Mouse (Mus musculus) neural tube, embryonic 12.5 days (tissue): ENCODE measurements around the gene Cdk9. TPM values are rescaled to one million over a fixed set of nuclear protein-coding genes. Genes with fewer than 3 reads are reported as not detected.

ENCODE experiments used
- ATAC-seq: fragments of 200-750 bp; cut with Nextera tagmentation; 2 replicates; pipeline ENCODE4 v1.8.0; 2017; ENCODE audit warnings: low read depth, mild to moderate bottlenecking, moderate TSS enrichment, moderate library complexity; ENCODE audit not compliant: low FRiP score
- H3K27ac ChIP-seq: fragments of 300-500 bp; sonication (generic); 2 replicates; pipeline ENCODE4 v1.5.1; 2016
- H3K27me3 ChIP-seq: fragments of 300-500 bp; sonication (generic); replicated peaks from 2 replicates; pipeline ENCODE4 v1.6.1; 2016; ENCODE audit warnings: mild to moderate bottlenecking
- H3K36me3 ChIP-seq: fragments of 300-500 bp; sonication (generic); 2 replicates; pipeline ENCODE4 v1.6.1; 2016; ENCODE audit warnings: mild to moderate bottlenecking
- H3K4me1 ChIP-seq: fragments of 300-500 bp; sonication (generic); 2 replicates; pipeline ENCODE4 v1.6.1; 2016
- H3K4me2 ChIP-seq: fragments of 300-500 bp; sonication (generic); replicated peaks from 2 replicates; pipeline ENCODE4 v1.6.1; 2016; ENCODE audit warnings: mild to moderate bottlenecking
- H3K4me3 ChIP-seq: fragments of 300-500 bp; sonication (generic); 2 replicates; pipeline ENCODE4 v1.5.1; 2016
- H3K9ac ChIP-seq: fragments of 300-500 bp; sonication (generic); 2 replicates; pipeline ENCODE4 v1.6.1; 2016; ENCODE audit warnings: mild to moderate bottlenecking
- H3K9me3 ChIP-seq: fragments of 300-500 bp; sonication (generic); 2 replicates; pipeline ENCODE4 v1.6.1; 2016; ENCODE audit warnings: mild to moderate bottlenecking
- WGBS: fragments of 180-500 bp; shearing (Covaris S2); methylation state at CpG from one replicate; pipeline ENCODE4 v1.1.7; 2016; 5-methylcytosine and 5-hydroxymethylcytosine counted together
- polyA plus RNA-seq: library from polyadenylated mRNA; unstranded; fragments of >200 nt; fragmentation: Nextera tagmentation; extraction: Ambion mirVana; gene quantifications from 2 replicates; pipeline ENCODE4 v1.2.1, GENCODE M21; 2016

Gene Cdk9
- polyA plus RNA-seq, 1 experiment from 2014 or later = 103 TPM

- no peaks in the 10 kb centered on the region for H3K9me3 ChIP-seq
- H3K4me1 ChIP-seq = peaks cover 19% of the 10 kb centered on the region; the same call in 1 of the 2 replicates
- peak overlapping the region; percentile 27 for H3K4me2 ChIP-seq
- H3K36me3 ChIP-seq = no peaks in the 10 kb centered on the region
- WGBS = 54% methylated on average over 11 of the region's 11 CpGs
- no peak overlapping the region for H3K4me3 ChIP-seq
- ATAC-seq = no peak
- 0 out of 2 replicates have a peak overlapping the region, but pooled peaks have one; percentile 17 for H3K9ac ChIP-seq
- H3K27ac ChIP-seq = no peak overlapping the region; the same call in 1 of the 2 replicates
- no peaks in the 10 kb centered on the region for H3K27me3 ChIP-seq
These were observed 18.0 kb upstream of the Cdk9 start for GRCm38 (mm10) chr2:32730854-32731253.

GRCm38 (mm10) chr2:32729547-32729946 is 16.7 kb upstream of the Cdk9 start:
- Histone ChIP-seq H3K36me3 (no peaks in the 10 kb centered on the region), H3K9me3 (no peaks in the 10 kb centered on the region), H3K4me3 (no peak overlapping the region), H3K4me2 (no peak overlapping the region; the same call in 1 of the 2 replicates), H3K4me1 (peaks cover 17% of the 10 kb centered on the region; the same call in 1 of the 2 replicates), H3K27ac (no peak overlapping the region), H3K9ac (no peak overlapping the region), H3K27me3 (no peaks in the 10 kb centered on the region)
- 57% methylated on average over 4 of the region's 4 CpGs for WGBS
- ATAC-seq = no peak

GRCm38 (mm10) chr2:32728463-32728862 is 15.6 kb upstream of the Cdk9 start:
- H3K4me2 ChIP-seq = peak overlapping the region; percentile 57
- no peaks in the 10 kb centered on the region for H3K9me3 ChIP-seq
- H3K27me3 ChIP-seq = no peaks in the 10 kb centered on the region
- H3K4me3 ChIP-seq = peak overlapping the region; percentile 33; the same call in 1 of the 2 replicates
- no peaks in the 10 kb centered on the region for H3K36me3 ChIP-seq
- WGBS = 49% methylated on average over 7 of the region's 7 CpGs
- no peak overlapping the region for H3K27ac ChIP-seq
- no peak overlapping the region for H3K9ac ChIP-seq
- peaks cover 14% of the 10 kb centered on the region; the same call in 1 of the 2 replicates for H3K4me1 ChIP-seq
- ATAC-seq = no peak

DNA sequence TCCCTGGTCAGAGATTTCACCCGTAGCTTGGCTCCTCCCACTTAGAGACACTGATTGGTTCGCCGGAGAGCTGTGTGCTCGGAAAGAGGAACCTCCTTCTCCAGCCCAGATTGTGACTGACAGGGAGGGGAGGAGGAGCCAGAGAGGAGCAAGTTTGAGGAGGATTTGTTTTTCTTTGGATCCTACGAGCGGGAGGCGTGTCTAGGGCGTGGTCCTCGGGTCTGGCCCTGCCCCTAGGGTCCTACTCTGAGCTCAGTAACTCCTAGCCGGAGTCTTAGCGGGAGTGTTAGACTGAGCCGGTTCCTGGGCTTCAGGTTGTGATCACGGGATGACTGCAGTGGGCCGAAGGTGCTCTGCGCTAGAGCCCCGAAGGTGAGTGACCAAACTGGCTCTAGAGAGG is 14.6 kb upstream of the Cdk9 start:
- peak overlapping the region; percentile 57 for H3K4me2 ChIP-seq
- H3K27me3 ChIP-seq = no peaks in the 10 kb centered on the region
- peaks cover 14% of the 10 kb centered on the region; the same call in 1 of the 2 replicates for H3K4me1 ChIP-seq
- peak overlapping the region; percentile 14; the same call in 1 of the 2 replicates for H3K9ac ChIP-seq
- peak overlapping the region; percentile 33 for H3K4me3 ChIP-seq
- H3K27ac ChIP-seq = no peak overlapping the region
- no peaks in the 10 kb centered on the region for H3K36me3 ChIP-seq
- WGBS = under 1% methylated on average over 16 of the region's 16 CpGs
- no peaks in the 10 kb centered on the region for H3K9me3 ChIP-seq
- peak; percentile 94 for ATAC-seq

DNA sequence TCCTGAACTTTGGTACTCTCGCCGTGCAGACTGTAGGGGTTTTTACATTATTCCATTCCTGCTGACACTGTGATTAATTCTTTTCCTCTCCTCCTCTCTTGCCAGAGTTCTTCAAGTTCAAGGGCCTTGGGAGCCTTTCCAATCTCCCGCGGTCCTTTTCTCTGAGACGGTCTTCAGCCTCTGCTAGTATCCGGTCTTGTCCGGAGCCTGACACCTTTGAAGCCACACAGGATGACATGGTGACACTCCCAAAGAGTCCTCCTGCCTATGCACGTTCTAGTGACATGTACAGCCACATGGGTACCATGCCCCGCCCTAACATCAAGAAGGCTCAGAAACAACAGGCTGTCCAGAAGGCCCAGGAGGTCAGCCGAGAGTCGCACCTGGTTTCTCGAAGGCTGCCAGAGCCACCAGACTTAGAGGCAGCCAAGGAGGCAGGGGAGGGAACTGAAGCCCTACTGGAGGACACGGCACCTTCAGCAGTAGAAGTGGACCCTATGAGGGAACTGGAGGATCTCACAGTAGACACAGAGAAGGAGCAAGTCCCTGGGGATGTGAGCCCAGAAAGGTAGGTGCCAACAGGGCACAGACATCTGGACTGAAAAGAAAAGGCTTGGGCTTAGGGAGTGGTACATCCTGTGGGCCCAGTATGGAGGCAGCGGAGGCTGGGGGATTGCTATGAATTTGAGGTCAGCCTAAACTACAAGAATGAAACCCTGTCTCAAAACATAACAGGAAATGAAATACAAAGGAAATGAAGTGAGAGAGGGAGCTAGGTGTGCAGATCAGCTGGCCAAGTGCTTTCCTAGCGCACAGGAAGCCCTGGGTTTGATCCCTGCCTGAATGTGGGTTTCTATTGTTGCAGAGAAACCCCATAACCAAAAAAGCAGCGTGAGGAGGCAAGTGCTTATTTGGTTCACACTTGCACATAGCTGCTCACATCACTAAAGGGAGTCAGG is 12.2 kb upstream of the Cdk9 start:
- Histone ChIP-seq H3K4me2 (no peak overlapping the region), H3K4me1 (peaks cover 9% of the 10 kb centered on the region), H3K36me3 (no peaks in the 10 kb centered on the region), H3K27ac (no peak overlapping the region), H3K27me3 (no peaks in the 10 kb centered on the region), H3K4me3 (no peak overlapping the region), H3K9me3 (no peaks in the 10 kb centered on the region), H3K9ac (no peak overlapping the region)
- WGBS = 78% methylated on average over 16 of the region's 16 CpGs
- ATAC-seq = no peak

DNA sequence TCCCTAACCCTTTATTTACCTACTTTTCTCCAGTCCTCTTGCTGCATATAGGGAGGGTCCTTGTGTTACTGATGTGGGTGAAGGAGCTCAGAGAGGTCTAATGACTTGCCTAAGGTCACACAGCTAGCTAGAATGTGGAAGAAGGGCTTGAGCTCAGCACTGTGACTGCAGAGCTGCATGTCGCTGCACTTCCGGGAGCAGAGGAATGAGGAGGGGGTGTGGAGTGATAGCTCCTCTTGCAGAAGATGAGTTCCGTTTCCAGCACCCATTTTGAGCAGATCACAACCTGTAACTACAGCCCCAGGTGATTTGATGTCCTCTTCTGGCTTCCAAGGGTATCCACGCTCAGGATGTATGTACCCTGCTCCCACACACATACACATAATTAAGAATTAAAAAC is 11.3 kb upstream of the Cdk9 start:
- Histone ChIP-seq H3K27me3 (no peaks in the 10 kb centered on the region), H3K4me1 (peaks cover 9% of the 10 kb centered on the region), H3K36me3 (no peaks in the 10 kb centered on the region), H3K27ac (no peak overlapping the region), H3K4me3 (no peak overlapping the region), H3K9me3 (no peaks in the 10 kb centered on the region), H3K4me2 (no peak overlapping the region), H3K9ac (no peak overlapping the region)
- WGBS = 85% methylated on average over 4 of the region's 4 CpGs
- ATAC-seq = no peak

- H3K27ac ChIP-seq = no peak overlapping the region
- no peak overlapping the region for H3K4me2 ChIP-seq
- WGBS = 77% methylated on average over 3 of the region's 3 CpGs
These were observed 9.7 kb upstream of the Cdk9 start for GRCm38 (mm10) chr2:32722581-32722980.

DNA sequence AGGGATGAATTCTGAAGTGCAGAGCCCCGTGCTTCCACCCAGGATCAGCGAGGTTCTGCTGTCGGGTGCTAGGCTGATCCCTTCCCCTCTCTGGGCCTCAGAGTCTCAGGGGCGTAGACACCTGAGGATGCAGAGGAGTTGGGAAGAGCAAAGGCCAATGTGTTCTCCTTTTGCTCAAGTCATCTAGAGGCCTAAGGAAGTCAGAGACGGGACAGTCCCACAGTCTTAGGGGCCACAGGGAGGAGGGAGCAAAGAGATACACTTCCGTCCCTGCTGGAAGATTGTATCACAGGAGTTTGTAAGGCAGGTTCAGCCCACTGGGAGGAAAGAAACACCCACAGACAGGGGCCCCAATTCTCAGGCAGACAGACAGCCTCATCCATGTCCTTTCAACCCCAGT is 9.2 kb upstream of the Cdk9 start:
- Histone ChIP-seq H3K9ac (no peak overlapping the region), H3K36me3 (no peaks in the 10 kb centered on the region), H3K9me3 (no peaks in the 10 kb centered on the region), H3K4me3 (no peak overlapping the region), H3K4me2 (no peak overlapping the region), H3K27ac (0 out of 2 replicates have a peak overlapping the region, but pooled peaks have one; percentile 4), H3K27me3 (no peaks in the 10 kb centered on the region), H3K4me1 (peaks cover 12% of the 10 kb centered on the region)
- WGBS = 59% methylated on average over 6 of the region's 6 CpGs
- no peak for ATAC-seq

More at GRCm38 (mm10) chr2:32722581-32722980, 9.7 kb upstream of the Cdk9 start:
- no peak overlapping the region for H3K9ac ChIP-seq
- H3K27me3 ChIP-seq = no peaks in the 10 kb centered on the region
- ATAC-seq = no peak
- peaks cover 14% of the 10 kb centered on the region for H3K4me1 ChIP-seq
- H3K4me3 ChIP-seq = no peak overlapping the region
- no peaks in the 10 kb centered on the region for H3K9me3 ChIP-seq
- no peaks in the 10 kb centered on the region for H3K36me3 ChIP-seq

GRCm38 (mm10) chr2:32720681-32721229 is 7.9 kb upstream of the Cdk9 start, which contains the start of gene Sh2d3c:
Sh2d3c (plus strand) TSS chr2:32721055.
- Histone ChIP-seq H3K27ac (no peak within 1 kb of the TSS), H3K4me2 (no peak within 1 kb of the TSS; the same call in 1 of the 2 replicates), H3K36me3 (no peaks in the 10 kb centered on the region), H3K27me3 (no peaks in the 10 kb centered on the region), H3K4me3 (no peak within 1 kb of the TSS), H3K4me1 (peaks cover 11% of the 10 kb centered on the region), H3K9ac (no peak within 1 kb of the TSS), H3K9me3 (no peaks in the 10 kb centered on the region)
- ATAC-seq = no peak
- WGBS = 61% methylated on average over 8 of the region's 8 CpGs

- Histone ChIP-seq H3K4me1 (peaks cover 11% of the 10 kb centered on the region), H3K36me3 (no peaks in the 10 kb centered on the region), H3K9me3 (no peaks in the 10 kb centered on the region), H3K9ac (no peak overlapping the region), H3K27ac (no peak overlapping the region), H3K27me3 (no peaks in the 10 kb centered on the region), H3K4me3 (no peak overlapping the region), H3K4me2 (no peak overlapping the region)
- no peak for ATAC-seq
- WGBS = 86% methylated on average over 3 of the region's 3 CpGs
These were observed 7.2 kb upstream of the Cdk9 start for GRCm38 (mm10) chr2:32720053-32720452.

- H3K27ac ChIP-seq = no peak overlapping the region
- H3K36me3 ChIP-seq = no peaks in the 10 kb centered on the region
- no peaks in the 10 kb centered on the region for H3K9me3 ChIP-seq
- H3K4me2 ChIP-seq = no peak overlapping the region
- no peak for ATAC-seq
- no peak overlapping the region for H3K9ac ChIP-seq
- H3K27me3 ChIP-seq = no peaks in the 10 kb centered on the region
- H3K4me3 ChIP-seq = no peak overlapping the region
- WGBS = 47% methylated on average over 9 of the region's 9 CpGs
- peaks cover 22% of the 10 kb centered on the region for H3K4me1 ChIP-seq
These were observed 5.9 kb upstream of the Cdk9 start for GRCm38 (mm10) chr2:32718761-32719160.

DNA sequence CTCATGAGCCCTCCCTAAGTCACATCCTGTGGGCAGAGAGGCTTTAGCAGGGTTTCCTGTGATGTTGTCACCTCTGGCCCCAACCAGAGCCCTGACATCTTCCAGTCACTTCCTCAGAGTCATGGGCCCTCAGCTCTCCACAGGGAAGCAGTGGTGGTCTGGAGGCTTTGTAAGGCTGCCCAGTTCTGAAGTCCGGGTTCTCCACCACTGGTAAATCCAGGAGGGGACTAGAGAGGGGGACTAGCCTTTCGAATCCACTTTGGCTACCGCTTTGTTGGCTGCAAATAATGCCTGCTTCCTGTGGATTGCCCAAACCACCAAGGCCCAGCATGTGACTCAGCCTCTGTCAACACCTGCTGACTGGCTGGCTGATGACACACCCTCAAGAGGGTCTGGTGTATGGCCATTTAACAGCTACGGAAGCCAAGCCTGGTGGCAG is 2.1 kb upstream of the Cdk9 start:
- Histone ChIP-seq H3K4me2 (0 out of 2 replicates have a peak overlapping the region, but pooled peaks have one; percentile 1), H3K27me3 (no peaks in the 10 kb centered on the region), H3K36me3 (peaks cover 9% of the 10 kb centered on the region), H3K4me1 (peaks cover 31% of the 10 kb centered on the region), H3K9me3 (no peaks in the 10 kb centered on the region), H3K4me3 (no peak overlapping the region), H3K27ac (no peak overlapping the region), H3K9ac (no peak overlapping the region)
- ATAC-seq = no peak
- 73% methylated on average over 4 of the region's 4 CpGs for WGBS
